Mouse (Mus musculus) stomach, embryonic 14.5 days (tissue): Measurements from ENCODE around the gene Mtrf1l. TPM values are rescaled to one million over a fixed set of nuclear protein-coding genes. Genes with fewer than 3 reads are reported as not detected.

ENCODE experiments used
- ATAC-seq: fragments of 200-750 bp; cut with Nextera tagmentation; 2 replicates; pipeline ENCODE4 v1.8.0; 2017; ENCODE audit warnings: low read depth, moderate TSS enrichment; ENCODE audit not compliant: insufficient number of reproducible peaks, insufficient read depth, low FRiP score
- H3K27ac ChIP-seq: fragments of 300-500 bp; sonication (generic); 2 replicates; pipeline ENCODE4 v1.5.1; 2014; ENCODE audit warnings: mild to moderate bottlenecking, low read length, moderate library complexity, mixed read lengths
- H3K27me3 ChIP-seq: fragments of 300-500 bp; sonication (generic); 2 replicates; pipeline ENCODE4 v1.6.1; 2014; ENCODE audit warnings: low read length, control low read depth, mixed read lengths; ENCODE audit not compliant: control insufficient read depth, insufficient read depth
- H3K36me3 ChIP-seq: fragments of 300-500 bp; sonication (generic); 2 replicates; pipeline ENCODE4 v1.6.1; 2014; ENCODE audit warnings: mild to moderate bottlenecking, control low read depth, low read length, moderate library complexity, mixed read lengths; ENCODE audit not compliant: control insufficient read depth, insufficient read depth
- H3K4me1 ChIP-seq: fragments of 300-500 bp; sonication (generic); 2 replicates; pipeline ENCODE4 v1.6.1; 2014; ENCODE audit warnings: low read length, control low read depth, mixed read lengths; ENCODE audit not compliant: control insufficient read depth, insufficient read depth
- H3K4me2 ChIP-seq: fragments of 300-500 bp; sonication (generic); replicated peaks from 2 replicates; pipeline ENCODE4 v1.6.1; 2014; ENCODE audit warnings: low read depth, low read length, control low read depth
- H3K4me3 ChIP-seq: fragments of 300-500 bp; sonication (generic); 2 replicates; pipeline ENCODE4 v1.5.1; 2014; ENCODE audit warnings: low read depth, low read length, control low read depth
- H3K9ac ChIP-seq: fragments of 300-500 bp; sonication (generic); replicated peaks from 2 replicates; pipeline ENCODE4 v1.6.1; 2014; ENCODE audit warnings: low read depth, mild to moderate bottlenecking, control low read depth, low read length, moderate library complexity, mixed read lengths
- H3K9me3 ChIP-seq: fragments of 300-500 bp; sonication (generic); 2 replicates; pipeline ENCODE4 v1.6.1; 2016; ENCODE audit warnings: low read depth, low read length, control low read depth; ENCODE audit not compliant: control insufficient read depth
- whole genome bisulfite sequencing: fragments of 180-500 bp; shearing (Covaris S2); extraction: QIAGEN DNeasy Blood & Tissue Kit; methylation state at CpG from one replicate; pipeline ENCODE4 v1.1.7; 2014; 5-methylcytosine and 5-hydroxymethylcytosine counted together
- polyA plus RNA-seq: library from polyadenylated mRNA; unstranded; fragments of >200 nt; fragmentation: Nextera tagmentation; extraction: Ambion mirVana; gene quantifications from 2 replicates; pipeline ENCODE4 v1.2.1, GENCODE M21; 2014

Gene Mtrf1l
- polyA plus RNA-seq, 1 experiment from 2014 or later = 23.3 TPM

GRCm38 (mm10) chr10:5802866-5803265 lies 20.8 kb downstream of the Mtrf1l start:
- Histone ChIP-seq H3K9ac (no peak overlapping the region; the same call in 1 of the 2 replicates), H3K4me1 (peaks cover 5% of the 10 kb centered on the region), H3K27me3 (no peaks in the 10 kb centered on the region), H3K4me2 (peak overlapping the region; percentile 83), H3K27ac (no peak overlapping the region), H3K4me3 (peak overlapping the region; percentile 66), H3K36me3 (peaks cover 35% of the 10 kb centered on the region), H3K9me3 (no peaks in the 10 kb centered on the region)
- 14% methylated on average over 6 of the region's 6 CpGs for WGBS
- no peak for ATAC-seq

GRCm38 (mm10) chr10:5800490-5800889 lies 23.2 kb downstream of the Mtrf1l start:
- Histone ChIP-seq H3K9me3 (no peaks in the 10 kb centered on the region), H3K36me3 (peaks cover 35% of the 10 kb centered on the region), H3K4me2 (no peak overlapping the region), H3K4me3 (no peak overlapping the region), H3K27me3 (no peaks in the 10 kb centered on the region), H3K9ac (no peak overlapping the region), H3K27ac (no peak overlapping the region), H3K4me1 (peaks cover 5% of the 10 kb centered on the region)
- ATAC-seq = no peak
- 95% methylated on average over 1 of the region's 1 CpGs for WGBS

- 81% methylated on average over 4 of the region's 4 CpGs for WGBS
- H3K9me3 ChIP-seq = no peaks in the 10 kb centered on the region
- ATAC-seq = 0 out of 2 replicates have a peak, but pooled peaks have one; percentile 48
- no peak overlapping the region for H3K4me3 ChIP-seq
- peaks cover 5% of the 10 kb centered on the region for H3K4me1 ChIP-seq
- no peak overlapping the region for H3K9ac ChIP-seq
- no peak overlapping the region for H3K4me2 ChIP-seq
- H3K27ac ChIP-seq = no peak overlapping the region
- no peaks in the 10 kb centered on the region for H3K27me3 ChIP-seq
- H3K36me3 ChIP-seq = peaks cover 35% of the 10 kb centered on the region
These were observed 25.6 kb downstream of the Mtrf1l start for GRCm38 (mm10) chr10:5798069-5798468.

GRCm38 (mm10) chr10:5790657-5791056 lies 33.1 kb downstream of the Mtrf1l start:
- Histone ChIP-seq H3K4me3 (no peak overlapping the region), H3K4me1 (no peaks in the 10 kb centered on the region), H3K9me3 (no peaks in the 10 kb centered on the region), H3K36me3 (no peaks in the 10 kb centered on the region), H3K27me3 (no peaks in the 10 kb centered on the region), H3K4me2 (no peak overlapping the region), H3K9ac (no peak overlapping the region), H3K27ac (no peak overlapping the region)
- WGBS = 19% methylated on average over 12 of the region's 12 CpGs
- ATAC-seq = no peak

GRCm38 (mm10) chr10:5786923-5787322 lies 36.8 kb downstream of the Mtrf1l start:
- WGBS = 17% methylated on average over 4 of the region's 4 CpGs
- H3K4me3 ChIP-seq = no peak overlapping the region
- no peaks in the 10 kb centered on the region for H3K4me1 ChIP-seq
- no peak for ATAC-seq
- H3K27me3 ChIP-seq = no peaks in the 10 kb centered on the region
- H3K36me3 ChIP-seq = no peaks in the 10 kb centered on the region
- no peaks in the 10 kb centered on the region for H3K9me3 ChIP-seq
- H3K4me2 ChIP-seq = no peak overlapping the region
- no peak overlapping the region for H3K27ac ChIP-seq
- H3K9ac ChIP-seq = no peak overlapping the region

Other genes starting within 250 kb of the Mtrf1l start
- 4.9 and 6.7 TPM in 2 replicates for gene Myct1, start 230.1 kb downstream of the Mtrf1l start, polyA plus RNA-seq
- 19.8 and 24.4 TPM in 2 replicates for gene Vip, start 184.7 kb downstream of the Mtrf1l start, polyA plus RNA-seq
- gene Fbxo5, start 18.3 kb downstream of the Mtrf1l start, polyA plus RNA-seq = 70.7 and 74.8 TPM in 2 replicates
- gene Rgs17, start 98.5 kb upstream of the Mtrf1l start, polyA plus RNA-seq = 4.9 and 7.1 TPM in 2 replicates